Mouse (Mus musculus) MEL (cell line): ENCODE measurements around the gene Dnajc15. TPM values are rescaled to one million over a fixed set of nuclear protein-coding genes. Genes with fewer than 3 reads are reported as not detected.

Experiments
- DNase-seq: peaks from one replicate; pipeline ENCODE4 v3.0.0; 2011; ENCODE audit warnings: low read depth, low spot score
- H3K27ac ChIP-seq: 2 replicates; pipeline ENCODE4 v1.5.1; 2012; ENCODE audit warnings: low read depth, mild to moderate bottlenecking, control low read depth, low read length, moderate library complexity; ENCODE audit not compliant: control insufficient read depth
- H3K27me3 ChIP-seq, 2 experiments: fragments of 150-350 bp in 1 of 2; sonication (generic) in 1 of 2; 2 replicates each; pipeline ENCODE4 v1.6.1; 2012; ENCODE audit warnings: low read length in 2 of 2, mild to moderate bottlenecking in 2 of 2, improper control_type of control experiment in 1 of 2, moderate library complexity in 1 of 2; ENCODE audit not compliant: insufficient read depth in 2 of 2, control insufficient read depth in 1 of 2
- H3K36me3 ChIP-seq, 2 experiments: 2 replicates each; pipeline ENCODE4 v1.6.1; 2012 to 2014; ENCODE audit warnings: low read length in 2 of 2, improper control_type of control experiment in 1 of 2, inconsistent platforms in 1 of 2, mild to moderate bottlenecking in 1 of 2; ENCODE audit not compliant: insufficient read depth in 2 of 2, control insufficient read depth in 1 of 2
- H3K4me1 ChIP-seq, 2 experiments: fragments of 150-350 bp in 1 of 2; sonication (generic) in 1 of 2; 2 replicates each; pipeline ENCODE4 v1.6.1; 2012; ENCODE audit warnings: low read length in 2 of 2, improper control_type of control experiment in 1 of 2, mild to moderate bottlenecking in 1 of 2; ENCODE audit not compliant: insufficient read depth in 2 of 2, control insufficient read depth in 1 of 2
- H3K4me3 ChIP-seq, 2 experiments: fragments of 150-350 bp in 1 of 2; sonication (generic) in 1 of 2; 2 replicates each; pipeline ENCODE4 v1.5.1; 2012; ENCODE audit warnings: low read depth in 2 of 2, low read length in 2 of 2, mild to moderate bottlenecking in 2 of 2, moderate library complexity in 2 of 2, control low read depth in 1 of 2, improper control_type of control experiment in 1 of 2; ENCODE audit not compliant: control insufficient read depth in 1 of 2, insufficient read depth in 1 of 2
- H3K79me2 ChIP-seq: 2 replicates; pipeline ENCODE4 v1.6.1; 2012; ENCODE audit warnings: mild to moderate bottlenecking, low read length, moderate library complexity; ENCODE audit not compliant: control insufficient read depth, poor library complexity, insufficient read depth
- H3K9ac ChIP-seq: 2 replicates; pipeline ENCODE4 v1.6.1; 2012; ENCODE audit warnings: low read depth, mild to moderate bottlenecking, control low read depth, low read length, moderate library complexity; ENCODE audit not compliant: control insufficient read depth, poor library complexity, severe bottlenecking
- H3K9me3 ChIP-seq: fragments of 150-350 bp; sonication (generic); replicated peaks from 2 replicates; pipeline ENCODE4 v1.6.1; 2012; ENCODE audit warnings: mild to moderate bottlenecking, low read length, improper control_type of control experiment, moderate library complexity; ENCODE audit not compliant: insufficient read depth
- BHLHE40 ChIP-seq: IDR thresholded peaks from 2 replicates; pipeline ENCODE4 v1.6.1; 2012; ENCODE audit warnings: low read depth, mild to moderate bottlenecking, inconsistent platforms, low read length, improper control_type of control experiment, borderline replicate concordance
- E2F4 ChIP-seq: IDR thresholded peaks from 2 replicates; pipeline ENCODE4 v1.6.1; 2011; ENCODE audit warnings: low read depth, low read length, improper control_type of control experiment, borderline replicate concordance
- EP300 ChIP-seq, 2 experiments: IDR thresholded peaks; 2 replicates each; pipeline ENCODE4 v1.6.1; 2011; ENCODE audit warnings: improper control_type of control experiment in 2 of 2, low read length in 2 of 2, low read depth in 1 of 2, mild to moderate bottlenecking in 1 of 2
- ETS1 ChIP-seq: IDR thresholded peaks from 2 replicates; pipeline ENCODE4 v1.6.1; 2012; ENCODE audit warnings: low read depth, mild to moderate bottlenecking, inconsistent platforms, low read length, improper control_type of control experiment, moderate library complexity
- GABPA ChIP-seq: IDR thresholded peaks from 2 replicates; pipeline ENCODE4 v1.6.1; 2012; ENCODE audit warnings: low read depth, mild to moderate bottlenecking, inconsistent platforms, low read length, improper control_type of control experiment, moderate library complexity
- HCFC1 ChIP-seq: IDR thresholded peaks from 2 replicates; pipeline ENCODE4 v1.6.1; 2012; ENCODE audit warnings: low read depth, mild to moderate bottlenecking, inconsistent platforms, low read length, improper control_type of control experiment, moderate library complexity
- JUND ChIP-seq: IDR thresholded peaks from 2 replicates; pipeline ENCODE4 v1.6.1; 2011; ENCODE audit warnings: low read depth, mild to moderate bottlenecking, improper control_type of control experiment, low read length
- KAT2A ChIP-seq: conservative IDR thresholded peaks from 2 replicates; pipeline ENCODE4 v1.6.1; 2012; ENCODE audit warnings: low read depth, low read length, improper control_type of control experiment, inconsistent platforms
- MAX ChIP-seq: IDR thresholded peaks from 2 replicates; pipeline ENCODE4 v1.6.1; 2011; ENCODE audit warnings: low read length, improper control_type of control experiment
- MAZ ChIP-seq: IDR thresholded peaks from 2 replicates; pipeline ENCODE4 v1.6.1; 2012; ENCODE audit warnings: low read depth, mild to moderate bottlenecking, inconsistent platforms, low read length, improper control_type of control experiment
- MEF2A ChIP-seq: IDR thresholded peaks from 2 replicates; pipeline ENCODE4 v1.6.1; 2014; ENCODE audit warnings: low read depth, mild to moderate bottlenecking, inconsistent platforms, low read length, improper control_type of control experiment; ENCODE audit not compliant: poor library complexity, insufficient replicate concordance, severe bottlenecking; ENCODE audit errors: extremely low read depth
- MXI1 ChIP-seq: IDR thresholded peaks from 2 replicates; pipeline ENCODE4 v1.6.1; 2011; ENCODE audit warnings: mild to moderate bottlenecking, low read depth, low read length, improper control_type of control experiment
- MYB ChIP-seq: IDR thresholded peaks from 2 replicates; pipeline ENCODE4 v1.6.1; 2011; ENCODE audit warnings: mild to moderate bottlenecking, low read depth, low read length, improper control_type of control experiment
- MYC ChIP-seq: IDR thresholded peaks from 2 replicates; pipeline ENCODE4 v1.6.1; 2011; ENCODE audit warnings: low read depth, mild to moderate bottlenecking, low read length, improper control_type of control experiment, moderate library complexity
- NELFE ChIP-seq: IDR thresholded peaks from 2 replicates; pipeline ENCODE4 v1.6.1; 2011; ENCODE audit warnings: low read depth, low read length, improper control_type of control experiment
- NRF1 ChIP-seq: IDR thresholded peaks from 2 replicates; pipeline ENCODE4 v1.6.1; 2014; ENCODE audit warnings: low read depth, mild to moderate bottlenecking, inconsistent platforms, low read length, improper control_type of control experiment, moderate library complexity; ENCODE audit not compliant: poor library complexity, insufficient read depth, severe bottlenecking
- POLR2A ChIP-seq, 2 experiments: IDR thresholded peaks; 2 replicates each; pipeline ENCODE4 v1.6.1; 2011 to 2012; ENCODE audit warnings: low read length in 2 of 2, mild to moderate bottlenecking in 2 of 2, control low read depth in 1 of 2, improper control_type of control experiment in 1 of 2, low read depth in 1 of 2, moderate library complexity in 1 of 2; ENCODE audit not compliant: control insufficient read depth in 1 of 2, insufficient read depth in 1 of 2, poor library complexity in 1 of 2
- POLR2AphosphoS2 ChIP-seq: IDR thresholded peaks from 2 replicates; pipeline ENCODE4 v1.6.1; 2011; ENCODE audit warnings: low read length, improper control_type of control experiment
- TBP ChIP-seq: IDR thresholded peaks from 2 replicates; pipeline ENCODE4 v1.8.0; 2011; ENCODE audit warnings: low read depth, low read length, improper control_type of control experiment
- TCF12 ChIP-seq: IDR thresholded peaks from 2 replicates; pipeline ENCODE4 v1.6.1; 2014; ENCODE audit warnings: low read depth, mild to moderate bottlenecking, inconsistent platforms, low read length, improper control_type of control experiment, moderate library complexity
- USF1 ChIP-seq: IDR thresholded peaks from 2 replicates; pipeline ENCODE4 v1.6.1; 2014; ENCODE audit warnings: low read depth, mild to moderate bottlenecking, inconsistent platforms, low read length, improper control_type of control experiment, moderate library complexity
- ZKSCAN1 ChIP-seq: IDR thresholded peaks from 2 replicates; pipeline ENCODE4 v1.6.1; 2012; ENCODE audit warnings: low read depth, mild to moderate bottlenecking, inconsistent platforms, low read length, improper control_type of control experiment, moderate library complexity
- ZMIZ1 ChIP-seq: IDR thresholded peaks from 2 replicates; pipeline ENCODE4 v1.6.1; 2012; ENCODE audit warnings: low read depth, mild to moderate bottlenecking, inconsistent platforms, low read length, improper control_type of control experiment, moderate library complexity
- ZNF384 ChIP-seq: IDR thresholded peaks from 2 replicates; pipeline ENCODE4 v1.6.1; 2012; ENCODE audit warnings: low read depth, mild to moderate bottlenecking, inconsistent platforms, low read length, improper control_type of control experiment
- polyA plus RNA-seq, 2 experiments: library from polyadenylated mRNA; stranded (reverse) in 1 of 2; unstranded in 1 of 2; fragments of >175 nt in 1 of 2; fragments of >200 nt in 1 of 2; gene quantifications; 2 replicates each; pipeline versions ENCODE4 v1.2.1 to v1.2.4; 2012; ENCODE audit warnings: low replicate concordance in 2 of 2, low read depth in 1 of 2; ENCODE audit not compliant: insufficient read length in 2 of 2, insufficient read depth in 1 of 2, missing spikeins in 1 of 2
- total RNA-seq: library from RNA; depleted of rRNA; stranded (reverse); fragments of 300-350 nt; gene quantifications from 2 replicates; pipeline ENCODE4 v1.2.3, GENCODE M21; 2012

The Dnajc15 gene
- total and polyA plus RNA-seq, 3 experiments, result not detected

- no peak for DNase-seq
- H3K27ac ChIP-seq, result no peak overlapping the region
- no peaks in the 10 kb centered on the region for H3K36me3 ChIP-seq
- H3K9ac ChIP-seq, result no peak overlapping the region
- H3K4me3 ChIP-seq, result no peak overlapping the region
- no peaks in the 10 kb centered on the region for H3K27me3 ChIP-seq
- H3K79me2 ChIP-seq, result no peaks in the 10 kb centered on the region
- H3K9me3 ChIP-seq, result no peaks in the 10 kb centered on the region
- TF ChIP-seq POLR2A (IDR thresholded peaks at IDR 0.05; ENCODE audit: control insufficient read depth in 1 of 2, insufficient read depth in 1 of 2, low read depth in 1 of 2, low read length in 2 of 2, poor library complexity in 1 of 2) (no peak), TBP (no peak), BHLHE40 (no peak), ETS1 (no peak), ZKSCAN1 (no peak), TCF12 (no peak), MAX (no peak), MYB (no peak), KAT2A (no peak), NELFE (no peak)
- no peaks in the 10 kb centered on the region for H3K4me1 ChIP-seq
Measured at GRCm38 (mm10) chr14:77848349-77848748, 26.6 kb downstream of the Dnajc15 start.

GRCm38 (mm10) chr14:77846206-77846605 is 28.7 kb downstream of the Dnajc15 start:
- H3K4me3 ChIP-seq, result no peak overlapping the region
- H3K79me2 ChIP-seq, result no peaks in the 10 kb centered on the region
- no peaks in the 10 kb centered on the region for H3K9me3 ChIP-seq
- no peaks in the 10 kb centered on the region for H3K36me3 ChIP-seq
- no peaks in the 10 kb centered on the region for H3K4me1 ChIP-seq
- no peak overlapping the region for H3K9ac ChIP-seq
- no peak overlapping the region for H3K27ac ChIP-seq
- TF ChIP-seq GABPA, result no peak
- TF ChIP-seq E2F4, result no peak
- no peak for TF ChIP-seq JUND
- no peak for TF ChIP-seq EP300 (IDR thresholded peaks at IDR 0.05; ENCODE audit: low read depth in 1 of 2, low read length in 2 of 2)
- no peak for TF ChIP-seq MYC
- no peak for DNase-seq
- no peaks in the 10 kb centered on the region for H3K27me3 ChIP-seq

GRCm38 (mm10) chr14:77845479-77845878 is 29.4 kb downstream of the Dnajc15 start:
- no peak for TF ChIP-seq MAZ
- no peak for TF ChIP-seq HCFC1
- no peak for TF ChIP-seq ZMIZ1
- TF ChIP-seq MXI1, result no peak
- TF ChIP-seq JUND, result no peak
- TF ChIP-seq ETS1, result no peak
- no peak for TF ChIP-seq ZNF384
- no peak for TF ChIP-seq POLR2AphosphoS2
- TF ChIP-seq MYC, result no peak
- TF ChIP-seq ZKSCAN1, result no peak
- no peak for TF ChIP-seq MAX
- no peak for TF ChIP-seq MEF2A
- no peak for TF ChIP-seq TBP
- no peak for TF ChIP-seq NRF1
- TF ChIP-seq USF1, result no peak
- Histone ChIP-seq H3K27ac (no peak overlapping the region), H3K4me1 (no peaks in the 10 kb centered on the region), H3K9me3 (no peaks in the 10 kb centered on the region), H3K27me3 (no peaks in the 10 kb centered on the region), H3K79me2 (no peaks in the 10 kb centered on the region), H3K36me3 (no peaks in the 10 kb centered on the region), H3K4me3 (no peak overlapping the region), H3K9ac (no peak overlapping the region)
- DNase-seq, result no peak
